Mouse (Mus musculus) liver, adult 2 months (tissue): ENCODE measurements around the gene Krtap27-1. TPM values are rescaled to one million over a fixed set of nuclear protein-coding genes. Genes with fewer than 3 reads are reported as not detected.
A peak's percentile ranks its signal among the peaks of the same experiment; 100 is the strongest.

ENCODE experiments used
- DNase-seq: peaks from one replicate; pipeline ENCODE4 v3.0.0-alpha.2; 2011; ENCODE audit warnings: low read depth, low spot score; ENCODE audit errors: extremely low read depth
- H3K27ac ChIP-seq: fragments of 200-500 bp; replicated peaks from 2 replicates; pipeline ENCODE4 v1.5.1; 2012; ENCODE audit warnings: low read depth, mild to moderate bottlenecking, control low read depth, inconsistent platforms, low read length; ENCODE audit not compliant: insufficient read depth
- H3K27me3 ChIP-seq: fragments of 200-500 bp; 2 replicates; pipeline ENCODE4 v1.6.1; 2012; ENCODE audit warnings: mild to moderate bottlenecking, moderate library complexity, low read length, inconsistent platforms; ENCODE audit not compliant: control insufficient read depth, insufficient read depth
- H3K36me3 ChIP-seq: fragments of 200-500 bp; 2 replicates; pipeline ENCODE4 v1.6.1; 2012; ENCODE audit warnings: low read length, inconsistent platforms; ENCODE audit not compliant: control insufficient read depth, insufficient read depth
- H3K4me1 ChIP-seq: fragments of 200-500 bp; 2 replicates; pipeline ENCODE4 v1.6.1; 2011; ENCODE audit warnings: low read length; ENCODE audit not compliant: control insufficient read depth, insufficient read depth
- H3K4me3 ChIP-seq: fragments of 200-500 bp; 2 replicates; pipeline ENCODE4 v1.5.1; 2011; ENCODE audit warnings: low read depth, mild to moderate bottlenecking, control low read depth, low read length, moderate library complexity; ENCODE audit not compliant: insufficient read depth
- H3K79me2 ChIP-seq: fragments of 200-500 bp; 2 replicates; pipeline ENCODE4 v1.6.1; 2012; ENCODE audit warnings: inconsistent platforms, mild to moderate bottlenecking, low read length, moderate library complexity; ENCODE audit not compliant: control insufficient read depth, insufficient read depth
- H3K9ac ChIP-seq: fragments of 200-500 bp; 2 replicates; pipeline ENCODE4 v1.6.1; 2012; ENCODE audit warnings: low read depth, mild to moderate bottlenecking, control low read depth, inconsistent platforms, low read length
- CTCF ChIP-seq: fragments of 200-500 bp; IDR thresholded peaks from 2 replicates; pipeline ENCODE4 v1.5.1; 2011; ENCODE audit warnings: low read depth, low read length, control low read depth
- POLR2A ChIP-seq: fragments of 200-500 bp; IDR thresholded peaks from 2 replicates; pipeline ENCODE4 v1.6.1; 2011; ENCODE audit warnings: low read length, control low read depth; ENCODE audit not compliant: insufficient read depth; ENCODE audit errors: extremely low read depth
- WGBS: fragments of 180-500 bp; shearing (Covaris S2); methylation state at CpG from one replicate; pipeline ENCODE4 v1.1.7; 2018; 5-methylcytosine and 5-hydroxymethylcytosine counted together
- polyA plus RNA-seq: library from polyadenylated mRNA; depleted of rRNA; stranded (reverse); fragments of >200 nt; gene quantifications from 2 replicates; pipeline ENCODE4 v1.2.3, GENCODE M21; 2012
- total RNA-seq: library from RNA; depleted of rRNA; stranded (reverse); fragments of >200 nt; gene quantifications from 2 replicates; pipeline ENCODE4 v1.2.3, GENCODE M21; 2014

The Krtap27-1 gene
- total and polyA plus RNA-seq, 2 experiments, result not detected

- Histone ChIP-seq H3K4me1 (no peaks in the 10 kb centered on the region; the same call in 1 of the 2 replicates), H3K27ac (no peak overlapping the region), H3K79me2 (no peaks in the 10 kb centered on the region), H3K4me3 (no peak overlapping the region), H3K36me3 (no peaks in the 10 kb centered on the region), H3K27me3 (no peaks in the 10 kb centered on the region), H3K9ac (no peak overlapping the region)
- peak; percentile 83 for DNase-seq
- TF ChIP-seq CTCF (no peak), POLR2A (no peak)
- 45% methylated on average over 4 of the region's 4 CpGs for WGBS
These were observed 29.8 kb upstream of the Krtap27-1 start for GRCm38 (mm10) chr16:88701072-88701864.

- Histone ChIP-seq H3K4me3 (no peak overlapping the region), H3K4me1 (no peaks in the 10 kb centered on the region; the same call in 1 of the 2 replicates), H3K27me3 (no peaks in the 10 kb centered on the region), H3K9ac (no peak overlapping the region), H3K36me3 (no peaks in the 10 kb centered on the region), H3K79me2 (no peaks in the 10 kb centered on the region), H3K27ac (no peak overlapping the region)
- DNase-seq, result no peak
- WGBS, result 80% methylated on average over 4 of the region's 4 CpGs
- TF ChIP-seq POLR2A (no peak), CTCF (no peak)
These were observed 24.8 kb upstream of the Krtap27-1 start for GRCm38 (mm10) chr16:88696256-88696655.

DNA sequence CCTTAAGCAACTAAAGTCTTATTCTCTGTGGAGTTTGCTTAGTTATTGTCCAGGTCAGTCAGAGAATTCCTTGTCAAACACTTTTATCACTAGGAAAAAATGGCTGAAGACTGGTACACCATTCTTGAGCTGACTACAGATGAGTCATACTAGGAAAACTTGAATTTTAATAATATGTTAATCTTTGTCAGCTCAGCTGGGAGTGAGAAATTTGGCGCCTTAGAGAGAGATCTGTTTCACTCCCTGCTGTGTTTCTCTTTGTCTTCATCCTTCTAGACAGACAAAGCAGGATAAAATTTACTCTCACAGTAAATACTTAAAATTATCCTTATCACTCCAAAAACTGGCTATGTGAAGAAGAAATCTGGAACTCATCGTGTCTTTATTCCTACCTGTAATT, 9.8 kb upstream of the Krtap27-1 start:
- 56% methylated on average over 2 of the region's 2 CpGs for whole genome bisulfite sequencing

GRCm38 (mm10) chr16:88679099-88679498, 7.6 kb upstream of the Krtap27-1 start:
- WGBS, result 83% methylated on average over 6 of the region's 6 CpGs
- TF ChIP-seq CTCF, result no peak
- no peak for TF ChIP-seq POLR2A
- H3K27me3 ChIP-seq, result no peaks in the 10 kb centered on the region
- no peak overlapping the region for H3K9ac ChIP-seq
- no peak overlapping the region for H3K27ac ChIP-seq
- no peak overlapping the region for H3K4me3 ChIP-seq
- no peak for DNase-seq
- H3K79me2 ChIP-seq, result no peaks in the 10 kb centered on the region
- H3K36me3 ChIP-seq, result no peaks in the 10 kb centered on the region
- H3K4me1 ChIP-seq, result no peaks in the 10 kb centered on the region

More for the DNA sequence above, 9.8 kb upstream of the Krtap27-1 start:
- Histone ChIP-seq H3K4me1 (no peaks in the 10 kb centered on the region), H3K4me3 (no peak overlapping the region), H3K79me2 (no peaks in the 10 kb centered on the region), H3K27ac (no peak overlapping the region), H3K36me3 (no peaks in the 10 kb centered on the region), H3K27me3 (no peaks in the 10 kb centered on the region), H3K9ac (no peak overlapping the region)
- no peak for DNase-seq
- no peak for TF ChIP-seq POLR2A
- TF ChIP-seq CTCF, result no peak

DNA sequence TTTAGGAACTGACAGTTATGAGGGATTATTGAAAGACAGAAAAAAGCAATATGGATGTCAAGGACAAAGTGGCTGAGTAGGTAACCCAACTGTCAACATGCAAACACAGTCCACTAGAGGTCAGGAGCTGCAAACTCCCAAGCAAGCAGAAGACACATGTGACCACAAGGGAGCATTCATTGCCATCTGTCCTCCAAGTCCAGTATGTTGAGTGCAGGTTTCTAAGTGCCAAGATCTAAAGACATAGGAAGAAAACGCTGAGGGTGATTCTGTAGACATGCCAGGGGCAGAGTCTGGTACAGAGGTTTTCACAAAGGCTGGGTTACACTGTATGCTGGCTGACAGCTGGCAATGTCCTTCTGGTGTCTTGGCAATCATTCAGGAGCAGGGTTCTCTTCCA, 14.0 kb downstream of the Krtap27-1 start:
- no peaks in the 10 kb centered on the region for H3K79me2 ChIP-seq
- H3K4me3 ChIP-seq, result no peak overlapping the region
- H3K4me1 ChIP-seq, result no peaks in the 10 kb centered on the region
- H3K27me3 ChIP-seq, result no peaks in the 10 kb centered on the region
- peak; percentile 65 for TF ChIP-seq CTCF
- TF ChIP-seq POLR2A, result no peak
- no peak overlapping the region for H3K27ac ChIP-seq
- 36% methylated on average over 1 of the region's 1 CpGs for WGBS
- H3K36me3 ChIP-seq, result no peaks in the 10 kb centered on the region
- DNase-seq, result peak; percentile 72
- H3K9ac ChIP-seq, result no peak overlapping the region

DNA sequence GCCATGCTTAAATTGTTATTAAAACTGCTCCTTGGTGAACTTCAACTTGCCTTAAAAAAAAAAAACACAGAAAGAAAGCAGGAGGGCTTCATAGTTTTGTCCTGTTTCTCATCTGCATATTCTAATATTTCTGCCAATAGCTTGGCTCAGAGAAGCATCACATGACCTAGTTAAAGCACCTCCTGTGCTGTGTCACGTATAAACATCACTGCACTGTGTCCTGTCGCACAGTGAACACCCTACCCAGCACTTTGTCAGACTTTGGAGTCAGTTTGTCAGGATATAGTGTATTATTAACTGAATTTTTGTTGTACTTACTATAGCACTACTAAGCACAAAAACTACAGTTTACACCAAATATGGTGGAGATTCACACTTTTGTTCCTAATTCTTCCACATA, 19.5 kb downstream of the Krtap27-1 start:
- 26% methylated on average over 2 of the region's 2 CpGs for WGBS
- Histone ChIP-seq H3K27me3 (no peaks in the 10 kb centered on the region), H3K9ac (no peak overlapping the region), H3K79me2 (no peaks in the 10 kb centered on the region), H3K27ac (no peak overlapping the region), H3K4me3 (no peak overlapping the region), H3K4me1 (no peaks in the 10 kb centered on the region), H3K36me3 (no peaks in the 10 kb centered on the region)
- TF ChIP-seq CTCF, result no peak
- TF ChIP-seq POLR2A, result no peak
- DNase-seq, result no peak
